Mouse (Mus musculus) spleen, adult 2 months (tissue): ENCODE results near the gene Tgoln1.

ENCODE experiments used
- CTCF ChIP-seq: fragments of 200-500 bp; IDR thresholded peaks from 2 replicates; pipeline ENCODE4 v1.5.1; 2011; ENCODE audit warnings: mild to moderate bottlenecking, inconsistent platforms; ENCODE audit not compliant: insufficient read depth, insufficient read length, insufficient replicate concordance; ENCODE audit errors: extremely low read depth
- POLR2A ChIP-seq: fragments of 200-500 bp; IDR thresholded peaks from 2 replicates; pipeline ENCODE4 v1.6.1; 2011; ENCODE audit warnings: low read depth, low read length, inconsistent platforms

DNA sequence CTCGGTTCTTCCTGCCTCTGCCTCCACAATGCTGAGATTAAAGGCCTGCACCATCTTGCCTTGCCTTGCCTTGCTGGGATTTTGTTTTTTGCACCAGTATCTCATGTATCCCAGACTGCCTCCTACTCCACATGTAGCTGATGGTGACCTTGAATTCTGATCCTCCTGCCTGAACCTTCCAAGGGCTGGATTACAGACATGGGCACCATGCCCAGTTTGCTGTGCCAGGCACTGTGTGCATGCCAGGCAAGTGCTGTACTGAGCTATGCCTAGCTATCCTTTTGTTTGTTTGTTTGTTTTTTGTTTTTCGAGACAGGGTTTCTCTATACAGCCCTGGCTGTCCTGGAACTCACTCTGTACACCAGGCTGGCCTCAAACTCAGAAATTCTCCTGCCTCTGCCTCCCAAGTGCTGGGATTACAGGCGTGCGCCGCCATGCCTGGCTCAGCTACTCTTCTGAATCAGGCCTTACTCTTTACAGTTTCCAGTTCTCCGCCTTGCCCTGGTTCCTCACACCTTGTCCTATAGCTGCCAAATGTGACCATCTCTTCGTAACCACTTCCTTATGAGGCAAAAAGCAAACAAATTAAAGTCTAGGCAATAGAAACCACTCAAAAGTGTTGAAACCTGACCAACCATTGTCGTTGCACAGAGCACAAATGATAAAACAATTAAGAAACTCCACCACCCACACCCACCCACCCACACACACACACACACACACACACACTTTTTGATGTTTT, 7.0 kb upstream of the Tgoln1 start:
- TF ChIP-seq POLR2A (no peak), CTCF (no peak)
